Mouse (Mus musculus) neural tube, embryonic 14.5 days (tissue): ENCODE results near the gene Mctp2. TPM values are rescaled to one million over a fixed set of nuclear protein-coding genes. Genes with fewer than 3 reads are reported as not detected.

Experiments used
- ATAC-seq: fragments of 200-750 bp; cut with Nextera tagmentation; 2 replicates; pipeline ENCODE4 v1.8.0; 2017; ENCODE audit warnings: low read depth, mild to moderate bottlenecking, moderate TSS enrichment, moderate library complexity
- H3K27ac ChIP-seq: fragments of 300-500 bp; sonication (generic); 2 replicates; pipeline ENCODE4 v1.5.1; 2014; ENCODE audit warnings: low read depth, mild to moderate bottlenecking, control low read depth, low read length, moderate library complexity, mixed read lengths
- H3K27me3 ChIP-seq: fragments of 300-500 bp; sonication (generic); 2 replicates; pipeline ENCODE4 v1.6.1; 2014; ENCODE audit warnings: low read length; ENCODE audit not compliant: control insufficient read depth, insufficient read depth
- H3K36me3 ChIP-seq: fragments of 300-500 bp; sonication (generic); 2 replicates; pipeline ENCODE4 v1.6.1; 2014; ENCODE audit warnings: low read length, mixed read lengths; ENCODE audit not compliant: control insufficient read depth, insufficient read depth
- H3K4me1 ChIP-seq: fragments of 300-500 bp; sonication (generic); 2 replicates; pipeline ENCODE4 v1.6.1; 2014; ENCODE audit warnings: low read length; ENCODE audit not compliant: control insufficient read depth, insufficient read depth
- H3K4me2 ChIP-seq: fragments of 300-500 bp; sonication (generic); 2 replicates; pipeline ENCODE4 v1.6.1; 2014; ENCODE audit warnings: mild to moderate bottlenecking, low read depth, low read length, control low read depth
- H3K4me3 ChIP-seq: fragments of 300-500 bp; sonication (generic); 2 replicates; pipeline ENCODE4 v1.5.1; 2014; ENCODE audit warnings: low read depth, low read length, control low read depth, mixed read lengths
- H3K9ac ChIP-seq: fragments of 300-500 bp; sonication (generic); replicated peaks from 2 replicates; pipeline ENCODE4 v1.6.1; 2014; ENCODE audit warnings: low read depth, mild to moderate bottlenecking, control low read depth, low read length, mixed read lengths
- H3K9me3 ChIP-seq: fragments of 300-500 bp; sonication (generic); 2 replicates; pipeline ENCODE4 v1.6.1; 2016; ENCODE audit warnings: low read length; ENCODE audit not compliant: control insufficient read depth
- WGBS: fragments of 180-500 bp; shearing (Covaris S2); extraction: QIAGEN DNeasy Blood & Tissue Kit; methylation state at CpG from one replicate; pipeline ENCODE4 v1.1.7; 2014; 5-methylcytosine and 5-hydroxymethylcytosine counted together
- polyA plus RNA-seq: library from polyadenylated mRNA; unstranded; fragments of >200 nt; fragmentation: Nextera tagmentation; extraction: Ambion mirVana; gene quantifications from 2 replicates; pipeline ENCODE4 v1.2.1, GENCODE M21; 2014

The Mctp2 gene
- polyA plus RNA-seq, 1 experiment from 2014 or later: 1.9 TPM

GRCm38 (mm10) chr7:72293784-72294538 lies 12.4 kb downstream of the Mctp2 start:
- H3K4me2 ChIP-seq: no peak overlapping the region
- peak; percentile 46 for ATAC-seq
- no peaks in the 10 kb centered on the region for H3K9me3 ChIP-seq
- WGBS: 59% methylated on average over 4 of the region's 4 CpGs
- H3K36me3 ChIP-seq: no peaks in the 10 kb centered on the region
- H3K27ac ChIP-seq: no peak overlapping the region
- H3K9ac ChIP-seq: no peak overlapping the region
- H3K4me1 ChIP-seq: peaks cover 3% of the 10 kb centered on the region; the same call in 1 of the 2 replicates
- no peak overlapping the region for H3K4me3 ChIP-seq
- H3K27me3 ChIP-seq: no peaks in the 10 kb centered on the region

- H3K4me2 ChIP-seq: no peak overlapping the region
- H3K4me1 ChIP-seq: peaks cover 3% of the 10 kb centered on the region; the same call in 1 of the 2 replicates
- H3K36me3 ChIP-seq: no peaks in the 10 kb centered on the region
- no peaks in the 10 kb centered on the region for H3K27me3 ChIP-seq
- ATAC-seq: no peak
- no peak overlapping the region for H3K9ac ChIP-seq
- no peak overlapping the region for H3K4me3 ChIP-seq
- H3K27ac ChIP-seq: no peak overlapping the region
- H3K9me3 ChIP-seq: no peaks in the 10 kb centered on the region
- 88% methylated on average over 8 of the region's 8 CpGs for WGBS
Measured at GRCm38 (mm10) chr7:72292232-72292913, 14.0 kb downstream of the Mctp2 start.

GRCm38 (mm10) chr7:72280721-72281120 lies 25.7 kb downstream of the Mctp2 start:
- Histone ChIP-seq H3K9me3 (no peaks in the 10 kb centered on the region), H3K36me3 (no peaks in the 10 kb centered on the region), H3K4me2 (no peak overlapping the region), H3K27ac (no peak overlapping the region), H3K27me3 (no peaks in the 10 kb centered on the region), H3K4me1 (no peaks in the 10 kb centered on the region), H3K9ac (no peak overlapping the region), H3K4me3 (no peak overlapping the region)
- no peak for ATAC-seq
- 78% methylated on average over 3 of the region's 3 CpGs for WGBS

GRCm38 (mm10) chr7:72278412-72278811 lies 28.0 kb downstream of the Mctp2 start:
- H3K27me3 ChIP-seq: no peaks in the 10 kb centered on the region
- WGBS: 98% methylated on average over 2 of the region's 2 CpGs

GRCm38 (mm10) chr7:72275513-72275912 lies 30.9 kb downstream of the Mctp2 start:
- Histone ChIP-seq H3K9ac (no peak overlapping the region), H3K27ac (no peak overlapping the region), H3K36me3 (no peaks in the 10 kb centered on the region), H3K27me3 (no peaks in the 10 kb centered on the region), H3K4me2 (no peak overlapping the region), H3K9me3 (no peaks in the 10 kb centered on the region), H3K4me1 (no peaks in the 10 kb centered on the region), H3K4me3 (no peak overlapping the region)
- no peak for ATAC-seq
- WGBS: 95% methylated on average over 5 of the region's 5 CpGs

More at GRCm38 (mm10) chr7:72278412-72278811, 28.0 kb downstream of the Mctp2 start:
- Histone ChIP-seq H3K27ac (no peak overlapping the region), H3K4me2 (no peak overlapping the region), H3K4me1 (no peaks in the 10 kb centered on the region), H3K36me3 (no peaks in the 10 kb centered on the region), H3K4me3 (no peak overlapping the region), H3K9ac (no peak overlapping the region), H3K9me3 (no peaks in the 10 kb centered on the region)
- no peak for ATAC-seq

- Histone ChIP-seq H3K36me3 (no peaks in the 10 kb centered on the region), H3K4me2 (no peak overlapping the region), H3K9me3 (no peaks in the 10 kb centered on the region), H3K27me3 (no peaks in the 10 kb centered on the region), H3K9ac (no peak overlapping the region), H3K4me3 (no peak overlapping the region), H3K4me1 (no peaks in the 10 kb centered on the region), H3K27ac (no peak overlapping the region)
- ATAC-seq: no peak
- WGBS: 90% methylated on average over 6 of the region's 6 CpGs
Measured at GRCm38 (mm10) chr7:72271546-72271945, 34.9 kb downstream of the Mctp2 start.

GRCm38 (mm10) chr7:72269994-72270393 lies 36.4 kb downstream of the Mctp2 start:
- Histone ChIP-seq H3K9ac (no peak overlapping the region), H3K4me1 (no peaks in the 10 kb centered on the region), H3K4me3 (no peak overlapping the region), H3K36me3 (no peaks in the 10 kb centered on the region), H3K27ac (no peak overlapping the region), H3K4me2 (no peak overlapping the region), H3K9me3 (no peaks in the 10 kb centered on the region), H3K27me3 (no peaks in the 10 kb centered on the region)
- no peak for ATAC-seq
- 86% methylated on average over 6 of the region's 6 CpGs for WGBS

GRCm38 (mm10) chr7:72260766-72261655 lies 45.4 kb downstream of the Mctp2 start:
- Histone ChIP-seq H3K27ac (no peak overlapping the region), H3K4me2 (no peak overlapping the region), H3K27me3 (no peaks in the 10 kb centered on the region), H3K9me3 (no peaks in the 10 kb centered on the region), H3K4me1 (no peaks in the 10 kb centered on the region), H3K4me3 (no peak overlapping the region), H3K9ac (no peak overlapping the region), H3K36me3 (no peaks in the 10 kb centered on the region)
- ATAC-seq: no peak
- 90% methylated on average over 8 of the region's 8 CpGs for WGBS
